Mouse (Mus musculus): Measurements from ENCODE around the gene Ubqln1.

- peak; percentile 34 for TF ChIP-seq CTCF (IDR thresholded peaks at IDR 0.05; ENCODE audit: low read depth)
- TF ChIP-seq EP300 (IDR thresholded peaks at IDR 0.05; ENCODE audit: low read depth), result no peak
Measured at GRCm38 (mm10) chr13:58253268-58253667, 37.8 kb upstream of the Ubqln1 start.

All from liver, postnatal 0 days (tissue).